Mouse (Mus musculus): ENCODE data around the gene Sema4d. TPM values are rescaled to one million over a fixed set of nuclear protein-coding genes. Genes with fewer than 3 reads are reported as not detected.

Sema4d gene
- total and polyA plus RNA-seq, 2 experiments from 2014 or later = 11.6 to 18.2 TPM

DNA sequence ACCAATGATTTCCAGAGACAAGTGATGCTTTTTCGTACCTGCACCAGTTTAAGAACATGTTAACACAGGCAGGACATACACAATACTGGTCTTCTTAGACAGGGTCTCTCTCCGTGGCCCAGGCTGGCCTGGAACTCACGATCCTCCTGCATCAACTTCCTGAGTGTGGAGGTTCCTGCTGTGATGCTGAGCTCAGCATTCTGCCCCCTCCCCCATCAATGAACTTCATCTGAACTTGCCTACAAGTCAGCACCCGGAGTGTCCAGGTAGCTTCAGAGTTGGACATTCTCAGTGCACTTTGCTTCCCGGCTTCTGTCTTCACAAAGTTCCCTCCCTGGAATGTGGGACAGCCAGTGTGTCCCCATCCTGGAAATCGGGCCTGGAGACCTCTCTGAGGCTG lies 69.0 kb downstream of the Sema4d start:
- DNase-seq (ENCODE audit: low spot score) (no peak), ATAC-seq (ENCODE audit: insufficient read depth, low read depth) (no peak)
- Histone ChIP-seq H3K4me3 (ENCODE audit: low read depth, low read length) (no peak overlapping the region), H3K9me3 (replicated peaks; ENCODE audit: control insufficient read depth, low read length) (no peaks in the 10 kb centered on the region), H3K36me3 (replicated peaks; ENCODE audit: control insufficient read depth, insufficient read depth, low read length) (no peaks in the 10 kb centered on the region), H3K9ac (replicated peaks; ENCODE audit: low read depth, low read length) (no peak overlapping the region), H3K27ac (ENCODE audit: low read depth) (no peak overlapping the region), H3K4me1 (ENCODE audit: control insufficient read depth, insufficient read depth) (0 out of 2 replicates have a peak, but pooled peaks cover 3% of the 10 kb centered on the region), H3K27me3 (ENCODE audit: control insufficient read depth, insufficient read depth, low read length) (no peaks in the 10 kb centered on the region), H3K4me2 (ENCODE audit: low read depth, low read length) (no peak overlapping the region)
- WGBS = 63% methylated on average over 6 of the region's 6 CpGs
- TF ChIP-seq CTCF (IDR thresholded peaks at IDR 0.05; ENCODE audit: low read depth) (no peak), EP300 (IDR thresholded peaks at IDR 0.05; ENCODE audit: low read depth) (no peak)

DNA sequence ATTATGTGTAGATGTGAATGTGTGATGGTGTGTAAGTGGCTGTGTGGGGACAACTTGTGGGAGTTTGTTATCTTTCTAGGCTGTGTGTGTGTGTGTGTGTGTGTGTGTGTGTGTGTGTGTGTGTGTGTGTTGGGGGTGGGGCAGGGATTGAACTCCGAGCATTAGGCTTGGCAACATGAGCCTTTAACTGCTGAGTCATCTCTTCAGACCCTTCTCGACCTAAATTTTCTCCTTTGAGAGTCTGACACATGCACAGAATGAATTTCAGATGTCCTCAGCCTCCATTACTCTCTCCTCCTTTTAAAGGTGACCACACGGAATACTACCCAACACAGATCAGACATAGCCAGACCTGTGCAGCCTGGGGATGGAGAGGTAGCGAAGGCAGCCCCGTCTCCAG lies 70.4 kb downstream of the Sema4d start:
- Histone ChIP-seq H3K4me1 (ENCODE audit: control insufficient read depth, insufficient read depth) (no peaks in the 10 kb centered on the region), H3K27ac (ENCODE audit: low read depth) (no peak overlapping the region), H3K27me3 (ENCODE audit: control insufficient read depth, insufficient read depth, low read length) (no peaks in the 10 kb centered on the region), H3K4me3 (ENCODE audit: low read depth, low read length) (no peak overlapping the region), H3K9ac (replicated peaks; ENCODE audit: low read depth, low read length) (no peak overlapping the region), H3K36me3 (replicated peaks; ENCODE audit: control insufficient read depth, insufficient read depth, low read length) (0 out of 2 replicates have a peak, but pooled peaks cover under 1% of the 10 kb centered on the region), H3K4me2 (ENCODE audit: low read depth, low read length) (no peak overlapping the region), H3K9me3 (replicated peaks; ENCODE audit: control insufficient read depth, low read length) (0 out of 2 replicates have a peak, but pooled peaks cover 4% of the 10 kb centered on the region)
- 82% methylated on average over 5 of the region's 5 CpGs for WGBS
- DNase-seq (ENCODE audit: low spot score) (no peak), ATAC-seq (ENCODE audit: insufficient read depth, low read depth) (no peak)
- TF ChIP-seq EP300 (IDR thresholded peaks at IDR 0.05; ENCODE audit: low read depth) = no peak
- TF ChIP-seq CTCF (IDR thresholded peaks at IDR 0.05; ENCODE audit: low read depth) = no peak

DNA sequence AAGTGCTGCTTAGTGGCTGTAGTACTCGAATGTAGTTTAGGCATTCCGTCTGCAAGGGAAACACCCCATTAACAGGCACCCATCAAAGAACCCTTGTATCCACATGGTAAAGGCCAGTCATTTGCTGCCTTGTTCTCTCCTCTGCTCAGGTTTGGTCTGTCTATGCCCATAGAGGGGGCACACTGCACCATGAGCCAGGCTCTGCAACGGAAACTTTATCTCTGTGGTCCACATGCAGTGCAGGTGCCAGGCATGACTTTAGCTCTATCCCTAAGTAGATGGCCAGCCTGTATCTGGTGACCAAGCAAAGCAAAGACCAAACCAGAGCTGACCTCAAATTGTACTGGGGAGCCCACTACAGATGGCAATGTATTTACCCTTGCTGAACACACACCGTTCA lies 73.0 kb downstream of the Sema4d start:
- Histone ChIP-seq H3K4me3 (ENCODE audit: low read depth, low read length) (no peak overlapping the region), H3K27ac (ENCODE audit: low read depth) (no peak overlapping the region), H3K36me3 (replicated peaks; ENCODE audit: control insufficient read depth, insufficient read depth, low read length) (0 out of 2 replicates have a peak, but pooled peaks cover 3% of the 10 kb centered on the region), H3K4me2 (ENCODE audit: low read depth, low read length) (no peak overlapping the region), H3K9ac (replicated peaks; ENCODE audit: low read depth, low read length) (no peak overlapping the region), H3K27me3 (ENCODE audit: control insufficient read depth, insufficient read depth, low read length) (no peaks in the 10 kb centered on the region), H3K4me1 (ENCODE audit: control insufficient read depth, insufficient read depth) (no peaks in the 10 kb centered on the region), H3K9me3 (replicated peaks; ENCODE audit: control insufficient read depth, low read length) (0 out of 2 replicates have a peak, but pooled peaks cover 4% of the 10 kb centered on the region)
- no peak for TF ChIP-seq EP300 (IDR thresholded peaks at IDR 0.05; ENCODE audit: low read depth)
- no peak for TF ChIP-seq CTCF (IDR thresholded peaks at IDR 0.05; ENCODE audit: low read depth)
- DNase-seq (ENCODE audit: low spot score) (no peak), ATAC-seq (ENCODE audit: insufficient read depth, low read depth) (no peak)
- 88% methylated on average over 4 of the region's 4 CpGs for WGBS

DNA sequence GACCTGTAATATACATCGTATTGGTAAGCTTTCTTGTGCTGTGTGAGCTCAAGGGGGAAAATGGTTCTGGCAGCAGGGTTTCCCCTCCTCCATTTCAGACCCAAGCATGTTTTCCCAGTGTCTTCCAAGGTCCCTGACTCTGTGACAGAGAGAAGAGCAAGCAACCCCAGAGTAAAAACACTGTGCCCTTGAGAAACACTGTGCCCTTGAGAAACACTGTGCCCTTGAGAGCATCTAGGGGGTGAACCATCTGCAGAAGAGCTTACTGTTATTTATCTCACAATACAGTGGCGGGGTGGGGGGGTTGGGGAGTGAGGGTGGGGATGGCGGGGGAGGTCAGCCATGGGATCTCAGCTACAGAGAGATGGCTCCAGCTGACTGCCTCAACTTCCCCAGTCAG lies 74.3 kb downstream of the Sema4d start:
- no peak for ATAC-seq (ENCODE audit: insufficient read depth, low read depth)
- WGBS = 72% methylated on average over 3 of the region's 3 CpGs
- Histone ChIP-seq H3K4me3 (ENCODE audit: low read depth, low read length) (no peak overlapping the region), H3K27me3 (ENCODE audit: control insufficient read depth, insufficient read depth, low read length) (no peaks in the 10 kb centered on the region), H3K9me3 (replicated peaks; ENCODE audit: control insufficient read depth, low read length) (0 out of 2 replicates have a peak, but pooled peaks cover 4% of the 10 kb centered on the region), H3K27ac (ENCODE audit: low read depth) (no peak overlapping the region), H3K4me2 (ENCODE audit: low read depth, low read length) (no peak overlapping the region), H3K36me3 (replicated peaks; ENCODE audit: control insufficient read depth, insufficient read depth, low read length) (0 out of 2 replicates have a peak, but pooled peaks cover 3% of the 10 kb centered on the region), H3K9ac (replicated peaks; ENCODE audit: low read depth, low read length) (no peak overlapping the region), H3K4me1 (ENCODE audit: control insufficient read depth, insufficient read depth) (no peaks in the 10 kb centered on the region)
- no peak for TF ChIP-seq EP300 (IDR thresholded peaks at IDR 0.05; ENCODE audit: low read depth)
- TF ChIP-seq CTCF (IDR thresholded peaks at IDR 0.05; ENCODE audit: low read depth) = no peak
- DNase-seq (ENCODE audit: low spot score) = no peak

DNA sequence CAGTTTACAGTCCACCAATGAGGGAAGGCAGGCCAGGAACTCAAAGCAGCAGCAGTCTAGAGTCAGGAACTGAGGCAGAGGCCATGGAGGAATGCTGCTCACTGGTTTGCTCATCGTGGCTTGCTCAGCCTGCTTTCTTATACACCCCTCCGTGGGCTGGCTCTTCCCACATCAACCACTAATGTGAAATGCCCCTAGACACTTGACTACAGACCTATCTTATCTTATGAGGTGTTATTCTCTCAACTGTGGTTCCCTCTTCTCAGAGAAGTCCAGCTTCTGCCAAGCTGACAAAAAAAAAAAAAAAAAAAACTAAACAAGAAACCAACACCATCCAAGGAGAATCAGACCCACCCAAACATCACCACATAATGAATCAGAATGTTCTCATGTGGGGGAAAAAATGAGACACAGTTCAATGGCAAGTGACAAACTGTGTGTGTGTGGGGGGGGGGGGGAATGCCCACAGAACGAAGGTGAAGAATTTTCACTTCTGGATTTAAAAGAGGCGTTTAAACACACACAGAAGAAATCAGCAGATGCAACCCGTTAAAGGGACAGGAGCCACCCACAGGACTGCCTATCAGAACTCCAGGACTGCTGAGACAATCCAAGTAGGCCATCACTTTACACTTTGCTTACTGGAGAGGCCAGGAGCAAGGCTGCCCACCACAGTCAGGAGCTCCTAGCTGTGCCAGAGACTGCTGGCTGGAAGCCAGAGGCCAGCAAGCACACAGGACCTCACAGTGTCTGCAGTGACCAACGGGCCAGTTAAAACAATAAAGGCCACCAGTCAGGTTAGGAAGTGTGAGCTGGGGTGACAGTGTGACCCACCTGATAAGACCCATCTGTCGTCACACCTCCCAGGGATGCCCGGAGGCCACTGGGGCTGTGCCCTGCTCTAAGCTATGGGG lies 76.9 kb downstream of the Sema4d start:
- Histone ChIP-seq H3K9ac (replicated peaks; ENCODE audit: low read depth, low read length) (no peak overlapping the region), H3K27ac (ENCODE audit: low read depth) (no peak overlapping the region)
- peak; percentile 74 for ATAC-seq (ENCODE audit: insufficient read depth, low read depth)

More for the DNA sequence above, 76.9 kb downstream of the Sema4d start:
- TF ChIP-seq EP300 (IDR thresholded peaks at IDR 0.05; ENCODE audit: low read depth) = no peak
- no peak for TF ChIP-seq CTCF (IDR thresholded peaks at IDR 0.05; ENCODE audit: low read depth)
- H3K4me2 ChIP-seq (ENCODE audit: low read depth, low read length) = no peak overlapping the region
- 24% methylated on average over 8 of the region's 8 CpGs for WGBS
- H3K36me3 ChIP-seq (replicated peaks; ENCODE audit: control insufficient read depth, insufficient read depth, low read length) = peaks cover 12% of the 10 kb centered on the region; the same call in 1 of the 2 replicates
- H3K4me3 ChIP-seq (ENCODE audit: low read depth, low read length) = no peak overlapping the region
- no peaks in the 10 kb centered on the region for H3K4me1 ChIP-seq (ENCODE audit: control insufficient read depth, insufficient read depth)
- 0 out of 2 replicates have a peak, but pooled peaks cover 4% of the 10 kb centered on the region for H3K9me3 ChIP-seq (replicated peaks; ENCODE audit: control insufficient read depth, low read length)
- no peaks in the 10 kb centered on the region for H3K27me3 ChIP-seq (ENCODE audit: control insufficient read depth, insufficient read depth, low read length)
- DNase-seq (ENCODE audit: low spot score) = peak; percentile 56
